Mouse (Mus musculus) bone marrow, adult 2 months (tissue): ENCODE results near the gene Palld.

Experiments used
- CTCF ChIP-seq: fragments of 200-500 bp; IDR thresholded peaks from 2 replicates; pipeline ENCODE4 v1.5.1; 2011; ENCODE audit warnings: low read length, control low read depth; ENCODE audit not compliant: control insufficient read depth, insufficient read depth
- POLR2A ChIP-seq: fragments of 200-500 bp; IDR thresholded peaks from 2 replicates; pipeline ENCODE4 v1.6.1; 2011; ENCODE audit warnings: low read depth, mild to moderate bottlenecking, control low read depth, low read length, borderline replicate concordance; ENCODE audit not compliant: control insufficient read depth

- TF ChIP-seq POLR2A (no peak), CTCF (no peak)
Observed at GRCm38 (mm10) chr8:61691391-61691790, 211.1 kb downstream of the Palld start.
